ENCODE assay signal across 10 mouse cellular contexts in genomic region chr14:120391701-120392100, GRCm38 (mm10).
A peak's percentile ranks its signal among the peaks of the same experiment; 100 is the strongest.
DNase-seq lines count a peak whose midpoint lies in the region; ATAC-seq and TF ChIP-seq lines count a peak whose summit lies in the region.
"Had no signal": no experiment of that assay in that cellular context is flagged by ENCODE, and none has a peak within 500 bp of the region (broad histone marks: within the 10 kb centered on the region; RNA-seq: fewer than 3 reads in every experiment).

No protein-coding gene starts in this region.

- peak; percentile 83 for DNase-seq in forebrain, postnatal 0 days
- DNase-seq in forebrain, embryonic 11.5 days (ENCODE audit: low spot score), result no peak
- DNase-seq in left cerebral cortex, postnatal 14 days (ENCODE audit: low spot score in 2 of 2), result peak; percentile 69 to 87
- no peak for DNase-seq in adrenal gland, adult (ENCODE audit: inconsistent age in 2 of 2, low spot score in 1 of 2)
- DNase-seq in gastrocnemius, postnatal 25 days, result no peak
- DNase-seq: gastrocnemius, postnatal 14 days had no signal

- H3K27ac ChIP-seq in forebrain, postnatal 0 days (ENCODE audit: low read depth, low read length), result peak overlapping the region; percentile 85
- no peak overlapping the region for H3K27ac ChIP-seq in forebrain, embryonic 11.5 days (ENCODE audit: low read depth, low read length)
- H3K27ac ChIP-seq in midbrain, embryonic 16.5 days (ENCODE audit: low read length), result peak overlapping the region; percentile 35; the same call in 1 of the 2 replicates
- H3K27ac ChIP-seq in midbrain, embryonic 13.5 days, result no peak overlapping the region
- H3K27ac ChIP-seq: embryonic facial prominence, embryonic 10.5 days had no signal

- H3K9me3 ChIP-seq in forebrain, postnatal 0 days (ENCODE audit: low read length), result no peaks in the 10 kb centered on the region
- H3K9me3 ChIP-seq in forebrain, embryonic 11.5 days (ENCODE audit: control insufficient read depth, low read length), result peaks cover 3% of the 10 kb centered on the region; the same call in 1 of the 2 replicates
- no peaks in the 10 kb centered on the region; the same call in 1 of the 2 replicates for H3K9me3 ChIP-seq in midbrain, embryonic 16.5 days (replicated peaks; ENCODE audit: control insufficient read depth, low read length, poor library complexity, severe bottlenecking)
- H3K9me3 ChIP-seq in midbrain, embryonic 13.5 days, result no peaks in the 10 kb centered on the region

- H3K9ac ChIP-seq in forebrain, postnatal 0 days, result peak overlapping the region; percentile 15; the same call in 1 of the 2 replicates
- no peak overlapping the region for H3K9ac ChIP-seq in forebrain, embryonic 11.5 days (ENCODE audit: low read length)
- H3K9ac ChIP-seq in midbrain, embryonic 16.5 days (ENCODE audit: low read depth, low read length), result no peak overlapping the region
- no peak overlapping the region for H3K9ac ChIP-seq in midbrain, embryonic 13.5 days (replicated peaks)

- intact Hi-C loops in left cerebral cortex, postnatal 14 days (cut with DNase I), result no loop called here

- peak overlapping the region; percentile 5; the same call in 1 of the 2 replicates for H3K4me2 ChIP-seq in forebrain, postnatal 0 days (ENCODE audit: low read depth)
- no peak overlapping the region for H3K4me2 ChIP-seq in forebrain, embryonic 11.5 days (ENCODE audit: low read depth, low read length, severe bottlenecking)
- H3K4me2 ChIP-seq in midbrain, embryonic 16.5 days (ENCODE audit: low read length), result no peak overlapping the region
- no peak overlapping the region for H3K4me2 ChIP-seq in midbrain, embryonic 13.5 days (replicated peaks)

- peak; percentile 94 for ATAC-seq in forebrain, postnatal 0 days
- ATAC-seq in forebrain, embryonic 11.5 days (replicated peaks; ENCODE audit: low FRiP score), result no peak
- ATAC-seq in midbrain, embryonic 16.5 days, result peak; percentile 32; the same call in 1 of the 2 replicates
- ATAC-seq in midbrain, embryonic 13.5 days, result no peak
- no peak for ATAC-seq in erythroblast, adult 5-6 weeks (replicated peaks; ENCODE audit: low FRiP score, poor library complexity, severe bottlenecking)

- peaks cover 19% of the 10 kb centered on the region for H3K4me1 ChIP-seq in forebrain, postnatal 0 days (ENCODE audit: insufficient read depth)
- H3K4me1 ChIP-seq in forebrain, embryonic 11.5 days (replicated peaks; ENCODE audit: control insufficient read depth, insufficient read depth, low read length), result peaks cover 6% of the 10 kb centered on the region
- peaks cover 14% of the 10 kb centered on the region for H3K4me1 ChIP-seq in midbrain, embryonic 16.5 days (ENCODE audit: control insufficient read depth, insufficient read depth, low read length)
- H3K4me1 ChIP-seq in midbrain, embryonic 13.5 days (replicated peaks), result peaks cover 15% of the 10 kb centered on the region

- TF ChIP-seq CTCF in forebrain, postnatal 0 days (IDR thresholded peaks at IDR 0.05; ENCODE audit: low read depth), result no peak

- H3K4me3 ChIP-seq in forebrain, postnatal 0 days (ENCODE audit: low read depth, low read length), result no peak overlapping the region
- no peak overlapping the region for H3K4me3 ChIP-seq in forebrain, embryonic 11.5 days (ENCODE audit: low read depth, low read length)
- H3K4me3 ChIP-seq in midbrain, embryonic 16.5 days (ENCODE audit: low read depth, low read length), result no peak overlapping the region
- H3K4me3 ChIP-seq in midbrain, embryonic 13.5 days (replicated peaks), result no peak overlapping the region
- H3K4me3 ChIP-seq: embryonic facial prominence, embryonic 10.5 days had no signal

- no peaks in the 10 kb centered on the region for H3K27me3 ChIP-seq in forebrain, postnatal 0 days (ENCODE audit: insufficient read depth, low read length)
- no peaks in the 10 kb centered on the region for H3K27me3 ChIP-seq in forebrain, embryonic 11.5 days (ENCODE audit: control insufficient read depth, insufficient read depth, low read length)
- no peaks in the 10 kb centered on the region for H3K27me3 ChIP-seq in midbrain, embryonic 16.5 days (ENCODE audit: control insufficient read depth, insufficient read depth, low read depth, low read length)
- no peaks in the 10 kb centered on the region for H3K27me3 ChIP-seq in midbrain, embryonic 13.5 days

- WGBS in forebrain, postnatal 0 days, result 46% methylated on average over 10 of the region's 10 CpGs
- 89% methylated on average over 10 of the region's 10 CpGs for WGBS in forebrain, embryonic 11.5 days
- WGBS in midbrain, embryonic 16.5 days, result 59% methylated on average over 10 of the region's 10 CpGs
- WGBS in midbrain, embryonic 13.5 days, result 68% methylated on average over 10 of the region's 10 CpGs

- H3K36me3 ChIP-seq in forebrain, postnatal 0 days (ENCODE audit: insufficient read depth), result no peaks in the 10 kb centered on the region
- H3K36me3 ChIP-seq in forebrain, embryonic 11.5 days (ENCODE audit: control insufficient read depth, insufficient read depth, low read length), result no peaks in the 10 kb centered on the region
- peaks cover 3% of the 10 kb centered on the region; the same call in 1 of the 2 replicates for H3K36me3 ChIP-seq in midbrain, embryonic 16.5 days (ENCODE audit: control insufficient read depth, insufficient read depth, low read length)
- H3K36me3 ChIP-seq in midbrain, embryonic 13.5 days, result peaks cover 3% of the 10 kb centered on the region; the same call in 1 of the 2 replicates

Comparison
In these comparisons a context has a peak if more than half of its experiments do, and no peak if none do; other contexts are left out.
1. ATAC-seq: peak in forebrain, postnatal 0 days (single experiment) and midbrain, embryonic 16.5 days (single experiment); none in forebrain, embryonic 11.5 days (single experiment), midbrain, embryonic 13.5 days (single experiment) and erythroblast, adult 5-6 weeks (single experiment).
2. DNase-seq: peak in forebrain, postnatal 0 days (single experiment) and left cerebral cortex, postnatal 14 days (2 of 2); none in forebrain, embryonic 11.5 days (single experiment), adrenal gland, adult (0 of 2) and gastrocnemius, postnatal 25 days (single experiment).
3. H3K27ac ChIP-seq: peak in forebrain, postnatal 0 days (single experiment) and midbrain, embryonic 16.5 days (single experiment); none in forebrain, embryonic 11.5 days (single experiment) and midbrain, embryonic 13.5 days (single experiment).